Mouse (Mus musculus): Measurements from ENCODE around the gene Slc7a8. TPM values are rescaled to one million over a fixed set of nuclear protein-coding genes. Genes with fewer than 3 reads are reported as not detected.
A peak's percentile ranks its signal among the peaks of the same experiment; 100 is the strongest.

Gene Slc7a8
- polyA plus RNA-seq (2016; fragmentation: Nextera tagmentation; extraction: Ambion mirVana) = 2.9 and 3.3 TPM in 2 replicates

DNA sequence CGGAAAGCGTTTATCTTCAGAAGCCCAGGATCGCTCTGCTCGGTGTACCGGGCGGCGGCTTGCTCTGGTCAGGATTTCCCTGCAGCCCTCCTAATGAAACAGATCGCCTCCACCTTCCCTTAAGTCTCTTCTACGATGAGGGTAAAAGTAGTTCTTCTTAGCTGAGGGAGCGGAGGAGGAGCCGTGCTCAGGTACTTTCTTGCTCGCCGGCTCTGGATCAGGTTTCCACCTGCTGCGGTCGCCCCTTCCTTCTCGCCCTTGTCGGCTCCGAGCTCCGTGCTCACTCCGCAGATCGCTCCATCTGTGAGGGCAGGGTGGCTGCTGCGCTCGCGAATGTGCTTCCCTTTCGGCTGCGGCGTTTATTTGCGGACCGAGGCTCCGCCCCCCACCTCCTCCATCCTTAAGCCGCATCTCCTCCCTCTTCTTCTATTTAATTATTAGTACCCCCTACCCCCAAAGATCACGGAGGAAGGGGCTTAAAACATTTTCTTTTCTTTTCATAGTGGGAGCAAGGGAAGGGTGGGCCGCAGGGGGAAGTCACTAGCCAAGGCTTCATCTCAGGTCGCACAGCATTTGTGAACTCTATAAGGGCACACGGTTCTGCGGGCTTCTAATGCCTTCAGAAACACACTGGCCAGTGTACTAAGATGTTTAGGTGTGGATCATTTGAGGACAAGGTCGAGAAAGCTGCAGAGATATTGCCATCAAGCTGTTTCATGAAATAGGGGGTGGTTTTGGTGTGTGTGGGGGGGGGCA, at the start of gene Slc7a8:
Slc7a8 (minus strand) TSS at position 337 of the 756 bp plus-strand sequence.
- H3K4me3 ChIP-seq = peak within 1 kb of the TSS; percentile 55
- H3K9ac ChIP-seq (replicated peaks) = peak within 1 kb of the TSS; percentile 58
- H3K36me3 ChIP-seq = no peaks in the 10 kb centered on the region
- peak within 1 kb of the TSS; percentile 90 for H3K4me2 ChIP-seq (replicated peaks)
- peaks cover 29% of the 10 kb centered on the region for H3K27me3 ChIP-seq
- peaks cover 8% of the 10 kb centered on the region for H3K4me1 ChIP-seq
- no peaks in the 10 kb centered on the region for H3K9me3 ChIP-seq
- peak; percentile 62 for ATAC-seq (ENCODE audit: low FRiP score, low read depth)
- WGBS = 1% methylated on average over 37 of the region's 37 CpGs
- H3K27ac ChIP-seq (replicated peaks) = no peak within 1 kb of the TSS

GRCm38 (mm10) chr14:54823716-54824115, 42.0 kb upstream of the Slc7a8 start:
- H3K9ac ChIP-seq (replicated peaks) = no peak overlapping the region
- 86% methylated on average over 1 of the region's 1 CpGs for WGBS
- H3K27me3 ChIP-seq = no peaks in the 10 kb centered on the region
- no peaks in the 10 kb centered on the region for H3K9me3 ChIP-seq
- no peak for ATAC-seq (ENCODE audit: low FRiP score, low read depth)
- H3K27ac ChIP-seq (replicated peaks) = no peak overlapping the region
- no peak overlapping the region for H3K4me2 ChIP-seq (replicated peaks)
- no peaks in the 10 kb centered on the region for H3K4me1 ChIP-seq
- H3K36me3 ChIP-seq = no peaks in the 10 kb centered on the region
- no peak overlapping the region for H3K4me3 ChIP-seq

DNA sequence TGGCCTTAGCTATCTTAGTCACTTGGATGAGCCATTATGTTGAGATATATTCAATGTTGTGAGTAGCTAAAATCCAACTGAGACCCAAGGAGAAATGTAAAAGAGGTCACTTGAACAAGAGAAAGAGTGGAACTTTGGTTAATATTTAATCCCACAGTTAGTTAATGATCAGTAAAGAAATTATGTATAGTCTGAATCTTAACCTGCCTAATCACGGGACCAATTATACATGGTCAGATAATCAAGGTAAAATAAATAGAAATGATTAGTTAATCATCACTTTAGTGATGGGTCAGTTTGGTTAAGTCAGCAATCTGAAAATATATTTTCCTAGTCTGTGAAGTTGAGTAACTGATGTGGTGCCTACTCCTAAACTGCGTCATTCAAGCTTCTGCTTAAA, 40.6 kb upstream of the Slc7a8 start:
- H3K4me3 ChIP-seq = no peak overlapping the region
- no peaks in the 10 kb centered on the region for H3K27me3 ChIP-seq
- no peaks in the 10 kb centered on the region for H3K4me1 ChIP-seq
- H3K4me2 ChIP-seq (replicated peaks) = no peak overlapping the region
- H3K36me3 ChIP-seq = no peaks in the 10 kb centered on the region
- ATAC-seq (ENCODE audit: low FRiP score, low read depth) = no peak
- H3K27ac ChIP-seq (replicated peaks) = no peak overlapping the region
- no peak overlapping the region for H3K9ac ChIP-seq (replicated peaks)
- 92% methylated on average over 2 of the region's 2 CpGs for WGBS
- no peaks in the 10 kb centered on the region for H3K9me3 ChIP-seq

- H3K4me1 ChIP-seq = no peaks in the 10 kb centered on the region
- H3K27me3 ChIP-seq = no peaks in the 10 kb centered on the region
- no peak for ATAC-seq (ENCODE audit: low FRiP score, low read depth)
- no peak overlapping the region for H3K4me3 ChIP-seq
- H3K9me3 ChIP-seq = no peaks in the 10 kb centered on the region
- H3K27ac ChIP-seq (replicated peaks) = no peak overlapping the region
- H3K36me3 ChIP-seq = no peaks in the 10 kb centered on the region
- no peak overlapping the region for H3K4me2 ChIP-seq (replicated peaks)
- H3K9ac ChIP-seq (replicated peaks) = no peak overlapping the region
- WGBS = 41% methylated on average over 2 of the region's 2 CpGs
Observed at GRCm38 (mm10) chr14:54817791-54818190, 36.0 kb upstream of the Slc7a8 start.

DNA sequence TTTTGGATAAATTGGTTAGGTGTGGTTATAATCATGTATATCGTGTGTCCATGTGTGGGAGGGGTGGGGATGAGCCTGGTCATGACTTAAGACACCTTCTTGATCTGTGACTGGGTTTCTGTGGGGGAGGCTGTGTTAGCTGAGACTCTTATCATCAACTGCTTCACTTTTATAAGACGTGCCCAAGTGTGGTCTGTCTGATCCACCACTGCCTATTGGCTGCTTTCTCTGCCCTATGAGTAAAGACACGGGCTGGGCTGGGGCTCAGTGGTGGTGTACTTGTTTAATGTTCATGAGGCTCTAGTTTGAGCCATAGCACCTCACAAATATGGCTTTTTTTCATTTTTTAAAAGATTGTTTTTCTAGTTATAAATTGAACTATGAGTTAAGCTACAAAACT, 34.0 kb upstream of the Slc7a8 start:
- Histone ChIP-seq H3K4me3 (no peak overlapping the region), H3K27me3 (no peaks in the 10 kb centered on the region), H3K4me1 (no peaks in the 10 kb centered on the region), H3K27ac (replicated peaks) (no peak overlapping the region), H3K9me3 (no peaks in the 10 kb centered on the region), H3K36me3 (no peaks in the 10 kb centered on the region), H3K9ac (replicated peaks) (no peak overlapping the region), H3K4me2 (replicated peaks) (no peak overlapping the region)
- ATAC-seq (ENCODE audit: low FRiP score, low read depth) = no peak
- 63% methylated on average over 3 of the region's 3 CpGs for WGBS

- Histone ChIP-seq H3K9ac (replicated peaks) (no peak within 1 kb of the TSS), H3K27ac (replicated peaks) (no peak within 1 kb of the TSS), H3K9me3 (no peaks in the 10 kb centered on the region), H3K4me2 (replicated peaks) (no peak within 1 kb of the TSS), H3K36me3 (no peaks in the 10 kb centered on the region), H3K27me3 (no peaks in the 10 kb centered on the region), H3K4me1 (no peaks in the 10 kb centered on the region), H3K4me3 (no peak within 1 kb of the TSS)
- 86% methylated on average over 29 of the region's 29 CpGs for WGBS
- ATAC-seq (ENCODE audit: low FRiP score, low read depth) = no peak
Observed at GRCm38 (mm10) chr14:54813991-54814390, 32.2 kb upstream of the Slc7a8 start, which contains the start of gene Rnf212b. Gene Rnf212b (plus strand): TSS chr14:54814141.

DNA sequence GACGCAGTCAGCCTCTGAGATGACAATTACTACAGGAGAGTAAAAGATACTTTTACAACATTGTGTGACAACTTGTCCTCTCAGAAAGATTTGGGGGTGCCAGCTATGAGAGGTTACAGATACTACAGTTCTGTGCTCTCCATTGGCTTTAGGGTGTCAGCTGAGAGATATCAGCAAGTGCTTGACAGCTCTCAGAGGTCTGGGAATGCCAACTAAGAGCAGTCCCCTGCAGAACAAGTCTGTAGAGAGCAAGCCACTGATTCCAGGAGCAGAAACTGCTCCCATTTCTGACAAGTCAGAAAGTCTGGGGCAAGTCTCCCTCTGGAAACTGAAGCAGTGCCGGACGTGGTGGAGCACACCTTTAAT, 27.9 kb upstream of the Slc7a8 start:
- H3K27me3 ChIP-seq = no peaks in the 10 kb centered on the region
- no peak overlapping the region for H3K4me2 ChIP-seq (replicated peaks)
- H3K36me3 ChIP-seq = no peaks in the 10 kb centered on the region
- no peak overlapping the region for H3K4me3 ChIP-seq
- WGBS = 84% methylated on average over 3 of the region's 3 CpGs
- no peak for ATAC-seq (ENCODE audit: low FRiP score, low read depth)
- H3K9me3 ChIP-seq = no peaks in the 10 kb centered on the region
- H3K4me1 ChIP-seq = no peaks in the 10 kb centered on the region
- no peak overlapping the region for H3K9ac ChIP-seq (replicated peaks)
- no peak overlapping the region for H3K27ac ChIP-seq (replicated peaks)

- whole genome bisulfite sequencing = 80% methylated on average over 4 of the region's 4 CpGs
- Histone ChIP-seq H3K9me3 (no peaks in the 10 kb centered on the region), H3K27ac (replicated peaks) (no peak overlapping the region), H3K4me1 (no peaks in the 10 kb centered on the region), H3K27me3 (no peaks in the 10 kb centered on the region), H3K36me3 (no peaks in the 10 kb centered on the region), H3K4me3 (no peak overlapping the region), H3K4me2 (replicated peaks) (no peak overlapping the region), H3K9ac (replicated peaks) (no peak overlapping the region)
- ATAC-seq (ENCODE audit: low FRiP score, low read depth) = no peak
Observed at GRCm38 (mm10) chr14:54808718-54809667, 27.2 kb upstream of the Slc7a8 start.

DNA sequence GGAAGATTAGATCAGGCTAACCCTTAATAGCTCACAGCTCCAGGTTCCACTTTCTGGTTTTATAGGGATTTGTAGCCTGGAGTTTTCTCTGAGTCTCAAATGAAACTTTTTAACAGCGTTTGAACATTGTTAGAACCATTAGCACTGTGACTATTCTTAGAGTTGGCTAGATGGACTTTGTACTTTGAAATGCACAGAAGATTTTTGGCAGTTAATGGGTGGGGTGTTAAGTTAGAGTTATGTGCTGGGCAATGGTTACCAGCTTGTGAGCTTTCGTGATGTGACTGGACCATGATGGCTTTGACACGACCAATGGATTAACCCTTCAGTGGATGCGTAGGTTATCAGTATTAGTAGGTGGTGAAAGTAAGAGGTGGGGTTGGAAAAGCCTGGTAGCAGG, 24.4 kb upstream of the Slc7a8 start:
- ATAC-seq (ENCODE audit: low FRiP score, low read depth) = no peak
- no peaks in the 10 kb centered on the region for H3K4me1 ChIP-seq
- H3K27ac ChIP-seq (replicated peaks) = no peak overlapping the region
- H3K9me3 ChIP-seq = no peaks in the 10 kb centered on the region
- H3K36me3 ChIP-seq = no peaks in the 10 kb centered on the region
- no peaks in the 10 kb centered on the region for H3K27me3 ChIP-seq
- H3K4me3 ChIP-seq = no peak overlapping the region
- WGBS = 83% methylated on average over 4 of the region's 4 CpGs
- no peak overlapping the region for H3K4me2 ChIP-seq (replicated peaks)
- H3K9ac ChIP-seq (replicated peaks) = no peak overlapping the region

- H3K4me1 ChIP-seq = no peaks in the 10 kb centered on the region
- H3K27me3 ChIP-seq = no peaks in the 10 kb centered on the region
- ATAC-seq (ENCODE audit: low FRiP score, low read depth) = no peak
- WGBS = 85% methylated on average over 4 of the region's 4 CpGs
- no peak overlapping the region for H3K9ac ChIP-seq (replicated peaks)
- H3K4me3 ChIP-seq = no peak overlapping the region
- no peaks in the 10 kb centered on the region for H3K9me3 ChIP-seq
- no peak overlapping the region for H3K4me2 ChIP-seq (replicated peaks)
- no peak overlapping the region for H3K27ac ChIP-seq (replicated peaks)
- no peaks in the 10 kb centered on the region for H3K36me3 ChIP-seq
Observed at GRCm38 (mm10) chr14:54802428-54802827, 20.7 kb upstream of the Slc7a8 start.

DNA sequence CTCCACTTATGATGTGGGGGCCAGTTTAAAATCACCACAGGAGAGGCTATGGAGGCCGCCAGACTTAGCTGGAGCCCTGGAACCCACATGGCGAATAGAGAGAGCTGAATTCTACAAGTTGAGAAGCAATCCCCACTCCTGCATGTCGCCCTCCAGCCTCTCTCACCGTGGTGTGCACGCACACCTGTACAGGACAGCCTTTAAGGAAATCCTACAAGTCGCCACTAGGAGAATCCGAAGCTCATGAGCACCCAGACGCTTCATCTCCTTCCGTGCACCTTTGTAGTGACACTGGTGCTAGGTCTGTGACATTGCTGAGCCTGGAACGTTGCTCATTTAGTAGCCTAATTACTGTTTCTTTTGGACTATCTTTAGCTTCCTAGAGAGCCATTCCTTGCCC, 17.9 kb upstream of the Slc7a8 start:
- ATAC-seq (ENCODE audit: low FRiP score, low read depth) = no peak
- H3K36me3 ChIP-seq = no peaks in the 10 kb centered on the region
- no peaks in the 10 kb centered on the region for H3K9me3 ChIP-seq
- H3K9ac ChIP-seq (replicated peaks) = no peak overlapping the region
- H3K4me2 ChIP-seq (replicated peaks) = no peak overlapping the region
- no peaks in the 10 kb centered on the region for H3K27me3 ChIP-seq
- H3K27ac ChIP-seq (replicated peaks) = no peak overlapping the region
- WGBS = 53% methylated on average over 10 of the region's 10 CpGs
- no peaks in the 10 kb centered on the region for H3K4me1 ChIP-seq
- no peak overlapping the region for H3K4me3 ChIP-seq

GRCm38 (mm10) chr14:54796760-54797159, 15.0 kb upstream of the Slc7a8 start:
- Histone ChIP-seq H3K36me3 (no peaks in the 10 kb centered on the region), H3K27me3 (no peaks in the 10 kb centered on the region), H3K4me1 (no peaks in the 10 kb centered on the region), H3K9ac (replicated peaks) (no peak overlapping the region), H3K4me3 (no peak overlapping the region), H3K4me2 (replicated peaks) (no peak overlapping the region), H3K27ac (replicated peaks) (no peak overlapping the region), H3K9me3 (no peaks in the 10 kb centered on the region)
- 90% methylated on average over 15 of the region's 15 CpGs for WGBS
- no peak for ATAC-seq (ENCODE audit: low FRiP score, low read depth)
